Mouse (Mus musculus): ENCODE measurements around the gene Aox4. TPM values are rescaled to one million over a fixed set of nuclear protein-coding genes. Genes with fewer than 3 reads are reported as not detected.

Aox4 gene
- total and polyA plus RNA-seq, 2 experiments from 2014 or later: 0.21 to 0.71 TPM

DNA sequence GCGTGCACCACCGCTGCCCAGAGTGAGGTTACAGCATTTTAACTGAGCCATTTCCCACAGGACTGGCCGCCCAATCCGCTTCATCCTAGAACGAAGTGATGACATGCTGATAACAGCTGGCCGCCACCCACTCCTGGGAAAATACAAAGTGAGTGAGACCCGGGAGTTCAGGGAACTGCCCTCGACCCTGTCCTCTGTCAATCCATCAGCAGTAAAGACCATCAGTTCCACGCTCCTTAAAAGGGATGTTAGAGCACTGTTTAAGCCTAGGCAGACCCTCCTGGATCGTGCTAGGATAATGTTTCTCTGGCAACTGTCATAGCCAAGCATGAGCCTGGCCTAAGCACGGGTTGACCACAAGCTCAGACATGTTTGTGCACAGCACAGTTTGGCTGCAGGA is 43.3 kb downstream of the Aox4 start:
- Histone ChIP-seq H3K9me3 (ENCODE audit: low read length) (no peaks in the 10 kb centered on the region), H3K4me3 (ENCODE audit: low read depth, low read length) (no peak overlapping the region), H3K9ac (replicated peaks; ENCODE audit: low read length, poor library complexity, severe bottlenecking) (no peak overlapping the region), H3K4me2 (ENCODE audit: low read depth, low read length, poor library complexity, severe bottlenecking) (no peak overlapping the region), H3K27ac (ENCODE audit: low read depth, low read length) (no peak overlapping the region), H3K27me3 (ENCODE audit: insufficient read depth, low read length) (no peaks in the 10 kb centered on the region), H3K4me1 (ENCODE audit: insufficient read depth, low read length) (no peaks in the 10 kb centered on the region), H3K36me3 (ENCODE audit: insufficient read depth, low read length) (no peaks in the 10 kb centered on the region)
- 82% methylated on average over 11 of the region's 11 CpGs for WGBS
- DNase-seq (ENCODE audit: low spot score): no peak
- TF ChIP-seq CTCF (IDR thresholded peaks at IDR 0.05): no peak
- ATAC-seq (ENCODE audit: low FRiP score): no peak

- no peaks in the 10 kb centered on the region for H3K27me3 ChIP-seq (ENCODE audit: insufficient read depth, low read length)
- no peaks in the 10 kb centered on the region for H3K4me1 ChIP-seq (ENCODE audit: insufficient read depth, low read length)
- H3K36me3 ChIP-seq (ENCODE audit: insufficient read depth, low read length): no peaks in the 10 kb centered on the region
- H3K4me2 ChIP-seq (ENCODE audit: low read depth, low read length, poor library complexity, severe bottlenecking): no peak overlapping the region
- 84% methylated on average over 10 of the region's 10 CpGs for WGBS
- no peak overlapping the region for H3K27ac ChIP-seq (ENCODE audit: low read depth, low read length)
- ATAC-seq (ENCODE audit: low FRiP score) (no peak), DNase-seq (ENCODE audit: low spot score) (no peak)
- TF ChIP-seq CTCF (IDR thresholded peaks at IDR 0.05): no peak
- H3K9ac ChIP-seq (replicated peaks; ENCODE audit: low read length, poor library complexity, severe bottlenecking): no peak overlapping the region
- H3K9me3 ChIP-seq (ENCODE audit: low read length): no peaks in the 10 kb centered on the region
- no peak overlapping the region for H3K4me3 ChIP-seq (ENCODE audit: low read depth, low read length)
Observed at GRCm38 (mm10) chr1:58257195-58257991, 47.2 kb downstream of the Aox4 start.

GRCm38 (mm10) chr1:58260311-58260710 is 50.1 kb downstream of the Aox4 start:
- Histone ChIP-seq H3K4me1 (ENCODE audit: insufficient read depth, low read length) (no peaks in the 10 kb centered on the region), H3K27ac (ENCODE audit: low read depth, low read length) (no peak overlapping the region), H3K36me3 (ENCODE audit: insufficient read depth, low read length) (no peaks in the 10 kb centered on the region), H3K4me3 (ENCODE audit: low read depth, low read length) (no peak overlapping the region), H3K4me2 (ENCODE audit: low read depth, low read length, poor library complexity, severe bottlenecking) (no peak overlapping the region), H3K9me3 (ENCODE audit: low read length) (no peaks in the 10 kb centered on the region), H3K9ac (replicated peaks; ENCODE audit: low read length, poor library complexity, severe bottlenecking) (no peak overlapping the region), H3K27me3 (ENCODE audit: insufficient read depth, low read length) (no peaks in the 10 kb centered on the region)
- DNase-seq (ENCODE audit: low spot score): no peak
- TF ChIP-seq CTCF (IDR thresholded peaks at IDR 0.05): no peak
- 86% methylated on average over 3 of the region's 3 CpGs for WGBS
- ATAC-seq (ENCODE audit: low FRiP score): no peak

DNA sequence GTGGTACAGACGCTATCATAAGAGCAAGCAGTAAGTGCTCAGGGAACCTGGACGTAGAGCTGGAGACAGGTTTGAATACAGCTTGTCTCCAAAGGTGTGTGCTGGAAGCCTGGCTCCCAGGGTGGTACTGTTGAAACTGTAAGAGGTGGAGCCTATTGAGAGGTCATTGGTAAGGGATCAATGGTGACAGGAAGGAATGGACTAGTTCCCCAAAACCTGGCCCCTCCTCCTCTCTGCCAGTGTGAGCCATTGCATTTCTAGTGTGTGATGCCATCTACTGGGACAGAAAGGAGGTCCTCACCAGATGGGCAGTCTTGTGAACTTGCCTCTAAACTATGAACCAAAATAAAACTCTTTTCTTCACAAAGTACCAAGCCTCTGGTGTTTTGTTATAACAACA is 58.0 kb downstream of the Aox4 start:
- no peak overlapping the region for H3K9ac ChIP-seq (replicated peaks; ENCODE audit: low read length, poor library complexity, severe bottlenecking)
- no peaks in the 10 kb centered on the region for H3K36me3 ChIP-seq (ENCODE audit: insufficient read depth, low read length)
- 89% methylated on average over 2 of the region's 2 CpGs for WGBS
- no peaks in the 10 kb centered on the region for H3K9me3 ChIP-seq (ENCODE audit: low read length)
- no peak for TF ChIP-seq CTCF (IDR thresholded peaks at IDR 0.05)
- DNase-seq (ENCODE audit: low spot score) (no peak), ATAC-seq (ENCODE audit: low FRiP score) (no peak)
- H3K27me3 ChIP-seq (ENCODE audit: insufficient read depth, low read length): no peaks in the 10 kb centered on the region
- H3K4me1 ChIP-seq (ENCODE audit: insufficient read depth, low read length): no peaks in the 10 kb centered on the region
- no peak overlapping the region for H3K4me2 ChIP-seq (ENCODE audit: low read depth, low read length, poor library complexity, severe bottlenecking)
- no peak overlapping the region for H3K4me3 ChIP-seq (ENCODE audit: low read depth, low read length)
- H3K27ac ChIP-seq (ENCODE audit: low read depth, low read length): no peak overlapping the region

GRCm38 (mm10) chr1:58270807-58271569 is 60.8 kb downstream of the Aox4 start:
- Histone ChIP-seq H3K36me3 (ENCODE audit: insufficient read depth, low read length) (no peaks in the 10 kb centered on the region), H3K4me2 (ENCODE audit: low read depth, low read length, poor library complexity, severe bottlenecking) (no peak overlapping the region), H3K4me1 (ENCODE audit: insufficient read depth, low read length) (no peaks in the 10 kb centered on the region), H3K9ac (replicated peaks; ENCODE audit: low read length, poor library complexity, severe bottlenecking) (no peak overlapping the region), H3K27me3 (ENCODE audit: insufficient read depth, low read length) (no peaks in the 10 kb centered on the region), H3K9me3 (ENCODE audit: low read length) (no peaks in the 10 kb centered on the region), H3K4me3 (ENCODE audit: low read depth, low read length) (no peak overlapping the region), H3K27ac (ENCODE audit: low read depth, low read length) (no peak overlapping the region)
- DNase-seq (ENCODE audit: low spot score) (peak; percentile 88), ATAC-seq (ENCODE audit: low FRiP score) (peak; percentile 73; the same call in 1 of the 2 replicates)
- peak; percentile 90 for TF ChIP-seq CTCF (IDR thresholded peaks at IDR 0.05)
- WGBS: 63% methylated on average over 6 of the region's 6 CpGs

DNA sequence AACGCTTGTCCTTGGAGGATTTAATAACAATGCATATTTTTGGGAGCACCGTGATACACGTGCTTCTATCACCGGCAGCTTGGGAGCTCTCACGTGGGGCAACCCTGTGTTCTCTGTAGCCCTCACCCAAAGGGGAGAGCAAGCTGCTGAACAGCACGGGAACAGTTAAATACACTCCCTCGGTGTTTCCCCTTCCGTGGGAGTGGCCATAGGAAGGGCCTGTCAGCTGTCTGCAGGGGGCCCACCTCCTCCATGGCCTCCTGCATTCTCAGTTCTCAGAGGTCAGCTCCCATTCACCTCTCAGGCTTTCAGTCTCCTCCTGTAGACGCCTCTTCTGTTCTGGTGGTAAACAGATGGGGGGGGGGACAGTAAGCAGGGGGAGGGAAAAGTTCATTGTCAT is 65.7 kb downstream of the Aox4 start:
- Histone ChIP-seq H3K36me3 (ENCODE audit: insufficient read depth, low read length) (no peaks in the 10 kb centered on the region), H3K4me3 (ENCODE audit: low read depth, low read length) (no peak overlapping the region), H3K9ac (replicated peaks; ENCODE audit: low read length, poor library complexity, severe bottlenecking) (no peak overlapping the region), H3K4me1 (ENCODE audit: insufficient read depth, low read length) (no peaks in the 10 kb centered on the region), H3K27ac (ENCODE audit: low read depth, low read length) (no peak overlapping the region), H3K9me3 (ENCODE audit: low read length) (no peaks in the 10 kb centered on the region), H3K4me2 (ENCODE audit: low read depth, low read length, poor library complexity, severe bottlenecking) (no peak overlapping the region), H3K27me3 (ENCODE audit: insufficient read depth, low read length) (no peaks in the 10 kb centered on the region)
- DNase-seq (ENCODE audit: low spot score) (no peak), ATAC-seq (ENCODE audit: low FRiP score) (no peak)
- TF ChIP-seq CTCF (IDR thresholded peaks at IDR 0.05): no peak
- 28% methylated on average over 9 of the region's 9 CpGs for WGBS

All from midbrain, postnatal 0 days (tissue).